Comparison of ENCODE assay signal across 8 mouse cellular contexts in genomic region chr10:60756992-60757391, GRCm38 (mm10). TPM values are rescaled to one million over a fixed set of nuclear protein-coding genes. Genes with fewer than 3 reads are reported as not detected.
DNase-seq lines count a peak whose midpoint lies in the region; ATAC-seq and TF ChIP-seq lines count a peak whose summit lies in the region.

No protein-coding gene starts in this region.

- peaks cover 3% of the 10 kb centered on the region; the same call in 1 of the 2 replicates for H3K79me2 ChIP-seq in MEL (ENCODE audit: control insufficient read depth, insufficient read depth, low read length, poor library complexity)
- no peaks in the 10 kb centered on the region for H3K79me2 ChIP-seq in liver, adult 2 months (ENCODE audit: control insufficient read depth, insufficient read depth, low read length)

- H3K36me3 ChIP-seq in kidney, embryonic 15.5 days = no peaks in the 10 kb centered on the region
- H3K36me3 ChIP-seq in MEL (ENCODE audit: control insufficient read depth in 1 of 2, insufficient read depth in 2 of 2, low read length in 2 of 2) = peaks cover 0 to 2% of the 10 kb centered on the region in 2 experiments; a peak in 1 of 4 replicates
- H3K36me3 ChIP-seq in liver, adult 2 months (ENCODE audit: control insufficient read depth, insufficient read depth, low read length) = no peaks in the 10 kb centered on the region

- peak; percentile 84 for TF ChIP-seq RAD21 in MEL (IDR thresholded peaks at IDR 0.05; ENCODE audit: low read depth, low read length)

- no peak for TF ChIP-seq EP300 in MEL (IDR thresholded peaks at IDR 0.05; ENCODE audit: low read depth in 1 of 2, low read length in 2 of 2)

- H3K9ac ChIP-seq in kidney, embryonic 15.5 days = no peak overlapping the region
- H3K9ac ChIP-seq in MEL (ENCODE audit: control insufficient read depth, low read depth, low read length, poor library complexity, severe bottlenecking) = no peak overlapping the region
- no peak overlapping the region for H3K9ac ChIP-seq in liver, adult 2 months (ENCODE audit: low read depth, low read length)

- WGBS in kidney, embryonic 15.5 days = 5% methylated on average over 7 of the region's 7 CpGs
- 14% methylated on average over 7 of the region's 7 CpGs for WGBS in liver, adult 2 months

- no peak for TF ChIP-seq POLR2A in MEL (IDR thresholded peaks at IDR 0.05; ENCODE audit: control insufficient read depth in 1 of 2, insufficient read depth in 1 of 2, low read depth in 1 of 2, low read length in 2 of 2, poor library complexity in 1 of 2)
- no peak for TF ChIP-seq POLR2A in liver, adult 2 months (IDR thresholded peaks at IDR 0.05; ENCODE audit: extremely low read depth, insufficient read depth, low read length)

- H3K4me3 ChIP-seq in kidney, embryonic 15.5 days (replicated peaks) = no peak overlapping the region
- H3K4me3 ChIP-seq in MEL (ENCODE audit: control insufficient read depth in 1 of 2, insufficient read depth in 1 of 2, low read depth in 2 of 2, low read length in 2 of 2) = no peak overlapping the region
- H3K4me3 ChIP-seq in liver, adult 2 months (ENCODE audit: insufficient read depth, low read depth, low read length) = no peak overlapping the region

- no peak overlapping the region for H3K27ac ChIP-seq in kidney, embryonic 15.5 days
- no peak overlapping the region for H3K27ac ChIP-seq in MEL (ENCODE audit: control insufficient read depth, low read depth, low read length)
- no peak overlapping the region for H3K27ac ChIP-seq in liver, adult 2 months (replicated peaks; ENCODE audit: insufficient read depth, low read depth, low read length)

- peak; percentile 79 for DNase-seq in kidney, adult 18-20 months
- DNase-seq in MEL (ENCODE audit: low read depth, low spot score) = peak; percentile 62
- DNase-seq in cerebellum, adult 18-20 months = peak; percentile 73 to 75
- DNase-seq in heart, postnatal 10 days = peak; percentile 70 to 80
- DNase-seq in liver, adult 2 months (ENCODE audit: extremely low read depth, low read depth, low spot score) = peak; percentile 48
- peak; percentile 41 for DNase-seq in right cerebral cortex, adult 18-20 months

- H3K9me3 ChIP-seq in kidney, embryonic 15.5 days (replicated peaks) = no peaks in the 10 kb centered on the region
- H3K9me3 ChIP-seq in MEL (replicated peaks; ENCODE audit: insufficient read depth, low read length) = no peaks in the 10 kb centered on the region

- no peak overlapping the region for H3K4me2 ChIP-seq in kidney, embryonic 15.5 days

- TF ChIP-seq CTCF in MEL (IDR thresholded peaks at IDR 0.05 in 2 of 3, conservative IDR thresholded peaks at IDR 0.05 in 1 of 3; ENCODE audit: control insufficient read depth in 1 of 3, insufficient read depth in 1 of 3, low read depth in 2 of 3, low read length in 3 of 3, poor library complexity in 1 of 3, severe bottlenecking in 1 of 3) = peak; percentile 65 to 88 (median 69)
- peak; percentile 72 for TF ChIP-seq CTCF in liver, adult 2 months (IDR thresholded peaks at IDR 0.05; ENCODE audit: low read depth, low read length)

- 0 out of 2 replicates have a peak, but pooled peaks cover 2% of the 10 kb centered on the region for H3K27me3 ChIP-seq in kidney, embryonic 15.5 days
- no peaks in the 10 kb centered on the region for H3K27me3 ChIP-seq in MEL (ENCODE audit: control insufficient read depth in 1 of 2, insufficient read depth in 2 of 2, low read length in 2 of 2)
- no peaks in the 10 kb centered on the region for H3K27me3 ChIP-seq in liver, adult 2 months (ENCODE audit: control insufficient read depth, insufficient read depth, low read length)

- intact Hi-C loops in heart, postnatal 10 days (cut with DNase I) = loop anchor here (2.0 kb wide), 4 partner anchors 60 to 452 kb away; partner anchors contain the start of gene Cdh23

- ATAC-seq in kidney, embryonic 15.5 days (replicated peaks; ENCODE audit: low FRiP score) = no peak
- ATAC-seq in erythroblast, adult 5-6 weeks (replicated peaks; ENCODE audit: low FRiP score, poor library complexity, severe bottlenecking) = no peak

- H3K4me1 ChIP-seq in kidney, embryonic 15.5 days = peaks cover 10% of the 10 kb centered on the region
- peaks cover 0 to 6% of the 10 kb centered on the region in 2 experiments; a peak in 1 of 4 replicates for H3K4me1 ChIP-seq in MEL (ENCODE audit: control insufficient read depth in 1 of 2, insufficient read depth in 2 of 2, low read length in 2 of 2)
- peaks cover 2% of the 10 kb centered on the region; the same call in 1 of the 2 replicates for H3K4me1 ChIP-seq in liver, adult 2 months (ENCODE audit: control insufficient read depth, insufficient read depth, low read length)

TF ChIP-seq in MEL, 35 proteins besides CTCF, POLR2A, EP300 and RAD21:
- TF ChIP-seq SMC3 (IDR thresholded peaks at IDR 0.05; ENCODE audit: low read depth, low read length) (peak; percentile 78), ZC3H11A (IDR thresholded peaks at IDR 0.05; ENCODE audit: low read depth, low read length) (peak; percentile 68), ZNF384 (IDR thresholded peaks at IDR 0.05; ENCODE audit: low read depth, low read length) (peak; percentile 79), ETS1 (IDR thresholded peaks at IDR 0.05; ENCODE audit: low read depth, low read length) (no peak)

RNA-seq across cellular contexts. Expression of gene Slc29a3, which starts 4.4 kb away (rescaled TPM):
- 13.4 and 15.5 TPM in 2 replicates for polyA plus RNA-seq in kidney, embryonic 15.5 days (2015; fragmentation: Nextera tagmentation; extraction: Ambion mirVana)
- total RNA-seq in MEL (2012; rRNA removed) = 2.4 TPM in 2 replicates
- polyA plus RNA-seq in MEL (2012; ENCODE audit: insufficient read depth in 1 of 2, insufficient read length in 2 of 2, low read depth in 1 of 2, low replicate concordance in 2 of 2, missing spikeins in 1 of 2) = 10 to 100 TPM in 1 of 2 experiments, 1 to 10 TPM in 1; 7.7 to 46.0 TPM
- 1 to 10 TPM; 6.8 to 7.7 TPM for total RNA-seq in heart, postnatal 10 days (2021)
- 1.8 and 2.1 TPM in 2 replicates for total RNA-seq in liver, adult 2 months (2014; rRNA removed)
- 2.5 and 2.8 TPM in 2 replicates for polyA plus RNA-seq in liver, adult 2 months (2012; rRNA removed)
- 7.3 TPM in 2 replicates for total RNA-seq in erythroblast, adult 5-6 weeks (2015; ENCODE audit: low replicate concordance)
- 1.5 and 4.1 TPM in 2 replicates for total RNA-seq in erythroblast, adult 5-6 weeks (2017; ENCODE audit: low replicate concordance)
